Mouse (Mus musculus) liver, embryonic 14.5 days (tissue): ENCODE measurements around the gene Edaradd. TPM values are rescaled to one million over a fixed set of nuclear protein-coding genes. Genes with fewer than 3 reads are reported as not detected.

Experiments used
- ATAC-seq: fragments of 200-750 bp; cut with Nextera tagmentation; 2 replicates; pipeline ENCODE4 v1.8.0; 2017; ENCODE audit warnings: moderate number of reproducible peaks, mild to moderate bottlenecking, moderate library complexity; ENCODE audit not compliant: insufficient read depth
- DNase-seq, 3 experiments: peaks; one replicate each; pipeline ENCODE4 v3.0.0-alpha.2; 2012 to 2013; ENCODE audit warnings: low read depth in 3 of 3, low spot score in 3 of 3
- H3K27ac ChIP-seq: fragments of 300-500 bp; sonication (generic); 2 replicates; pipeline ENCODE4 v1.5.1; 2014; ENCODE audit warnings: moderate library complexity, mild to moderate bottlenecking, control low read depth, inconsistent platforms
- H3K27me3 ChIP-seq: fragments of 300-500 bp; sonication (generic); 2 replicates; pipeline ENCODE4 v1.6.1; 2014; ENCODE audit warnings: mild to moderate bottlenecking, low read length, moderate library complexity; ENCODE audit not compliant: control insufficient read depth, insufficient read depth
- H3K36me3 ChIP-seq: fragments of 300-500 bp; sonication (generic); replicated peaks from 2 replicates; pipeline ENCODE4 v1.6.1; 2014; ENCODE audit warnings: low read depth; ENCODE audit not compliant: control insufficient read depth, insufficient read depth
- H3K4me1 ChIP-seq, 2 experiments: fragments of 200-500 bp in 1 of 2; fragments of 300-500 bp in 1 of 2; sonication (generic) in 1 of 2; replicated peaks; 2 replicates each; pipeline ENCODE4 v1.6.1; 2012 to 2014; ENCODE audit warnings: antibody characterized with exemption in 1 of 2, inconsistent platforms in 1 of 2, low read length in 1 of 2; ENCODE audit not compliant: control insufficient read depth in 2 of 2, insufficient read depth in 2 of 2
- H3K4me2 ChIP-seq: fragments of 300-500 bp; sonication (generic); 2 replicates; pipeline ENCODE4 v1.6.1; 2014; ENCODE audit warnings: low read depth, mild to moderate bottlenecking, control low read depth, moderate library complexity
- H3K4me3 ChIP-seq, 2 experiments: fragments of 200-500 bp in 1 of 2; fragments of 300-500 bp in 1 of 2; sonication (generic) in 1 of 2; 2 replicates each; pipeline ENCODE4 v1.5.1; 2012 to 2014; ENCODE audit warnings: low read depth in 2 of 2, low read length in 2 of 2, mild to moderate bottlenecking in 2 of 2, control low read depth in 1 of 2, inconsistent platforms in 1 of 2, moderate library complexity in 1 of 2; ENCODE audit not compliant: insufficient read depth in 1 of 2
- H3K9ac ChIP-seq: fragments of 300-500 bp; sonication (generic); replicated peaks from 2 replicates; pipeline ENCODE4 v1.6.1; 2014; ENCODE audit warnings: mild to moderate bottlenecking, control low read depth, moderate library complexity
- H3K9me3 ChIP-seq: fragments of 300-500 bp; sonication (generic); 2 replicates; pipeline ENCODE4 v1.6.1; 2016; ENCODE audit warnings: low read length, mixed read lengths; ENCODE audit not compliant: control insufficient read depth
- CTCF ChIP-seq: IDR thresholded peaks from 2 replicates; pipeline ENCODE4 v1.5.1; 2016; ENCODE audit warnings: antibody characterized with exemption, low read depth, control low read depth
- EP300 ChIP-seq: IDR thresholded peaks from 2 replicates; pipeline ENCODE4 v1.6.1; 2016; ENCODE audit warnings: antibody characterized with exemption, low read depth
- WGBS: fragments of 180-500 bp; shearing (Covaris S2); extraction: QIAGEN DNeasy Blood & Tissue Kit; methylation state at CpG from one replicate; pipeline ENCODE4 v1.1.7; 2014; ENCODE audit not compliant: insufficient replicate concordance; 5-methylcytosine and 5-hydroxymethylcytosine counted together
- polyA plus RNA-seq, 2 experiments: library from polyadenylated mRNA; depleted of rRNA in 1 of 2; stranded (reverse) in 1 of 2; unstranded in 1 of 2; fragments of >200 nt; fragmentation: Nextera tagmentation in 1 of 2; extraction: Ambion mirVana in 1 of 2; gene quantifications; 2 replicates each; pipeline versions ENCODE4 v1.2.1 to v1.2.3; 2012 to 2014

The Edaradd gene
- polyA plus RNA-seq, 2 experiments = 0.04 to 0.05 TPM

GRCm38 (mm10) chr13:12565621-12566390 lies 45.6 kb upstream of the Edaradd start, which contains the start of gene Ero1lb:
TSS of gene Ero1lb (plus strand) at chr13:12565874.
- H3K27ac ChIP-seq = no peak within 1 kb of the TSS

GRCm38 (mm10) chr13:12562256-12562655 lies 42.0 kb upstream of the Edaradd start:
- Histone ChIP-seq H3K4me1 (0 out of 4 replicates have a peak, but pooled peaks cover 0 to 3% of the 10 kb centered on the region in 2 experiments), H3K4me2 (no peak overlapping the region), H3K27me3 (peaks cover 3% of the 10 kb centered on the region; the same call in 1 of the 2 replicates), H3K27ac (no peak overlapping the region), H3K9me3 (no peaks in the 10 kb centered on the region), H3K9ac (no peak overlapping the region), H3K36me3 (no peaks in the 10 kb centered on the region), H3K4me3 (no peak overlapping the region)
- ATAC-seq (no peak), DNase-seq (no peak)
- WGBS = 60% methylated on average over 4 of the region's 4 CpGs
- TF ChIP-seq CTCF (no peak), EP300 (no peak)

More at GRCm38 (mm10) chr13:12565621-12566390, 45.6 kb upstream of the Edaradd start, which contains the start of gene Ero1lb:
- Histone ChIP-seq H3K4me2 (peak within 1 kb of the TSS; percentile 94), H3K9me3 (no peaks in the 10 kb centered on the region), H3K4me3 (peak within 1 kb of the TSS; percentile 74 to 81), H3K27me3 (peaks cover 3% of the 10 kb centered on the region; the same call in 1 of the 2 replicates), H3K4me1 (0 out of 4 replicates have a peak, but pooled peaks cover 0 to 3% of the 10 kb centered on the region in 2 experiments), H3K36me3 (no peaks in the 10 kb centered on the region), H3K9ac (peak within 1 kb of the TSS; percentile 57)
- peak; percentile 82 to 84 (median 83) for DNase-seq
- peak; percentile 98 for ATAC-seq
- TF ChIP-seq CTCF = no peak
- no peak for TF ChIP-seq EP300
- under 1% methylated on average over 63 of the region's 73 CpGs for WGBS

- H3K27me3 ChIP-seq = peaks cover 3% of the 10 kb centered on the region; the same call in 1 of the 2 replicates
- no peaks in the 10 kb centered on the region for H3K36me3 ChIP-seq
- no peak overlapping the region for H3K4me3 ChIP-seq
- H3K4me2 ChIP-seq = no peak overlapping the region
- no peak overlapping the region for H3K9ac ChIP-seq
- 68% methylated on average over 2 of the region's 2 CpGs for WGBS
- TF ChIP-seq EP300 = no peak
- TF ChIP-seq CTCF = no peak
- 0 out of 4 replicates have a peak, but pooled peaks cover 0 to 3% of the 10 kb centered on the region in 2 experiments for H3K4me1 ChIP-seq
- no peak for ATAC-seq
- no peaks in the 10 kb centered on the region for H3K9me3 ChIP-seq
- H3K27ac ChIP-seq = no peak overlapping the region
- DNase-seq = no peak
Observed at GRCm38 (mm10) chr13:12561729-12562128, 41.5 kb upstream of the Edaradd start.

GRCm38 (mm10) chr13:12559462-12560120 lies 39.4 kb upstream of the Edaradd start:
- Histone ChIP-seq H3K4me2 (no peak overlapping the region), H3K36me3 (no peaks in the 10 kb centered on the region), H3K27me3 (no peaks in the 10 kb centered on the region), H3K4me1 (no peaks in the 10 kb centered on the region), H3K9ac (no peak overlapping the region), H3K27ac (no peak overlapping the region), H3K9me3 (no peaks in the 10 kb centered on the region), H3K4me3 (no peak overlapping the region)
- TF ChIP-seq EP300 = no peak
- no peak for TF ChIP-seq CTCF
- ATAC-seq (no peak), DNase-seq (no peak)
- 60% methylated on average over 6 of the region's 6 CpGs for WGBS

- DNase-seq = no peak
- TF ChIP-seq CTCF = no peak
- TF ChIP-seq EP300 = no peak
- ATAC-seq = no peak
- no peak overlapping the region for H3K4me2 ChIP-seq
- H3K27ac ChIP-seq = no peak overlapping the region
- no peaks in the 10 kb centered on the region for H3K4me1 ChIP-seq
- H3K36me3 ChIP-seq = no peaks in the 10 kb centered on the region
- no peak overlapping the region for H3K4me3 ChIP-seq
- H3K9ac ChIP-seq = no peak overlapping the region
- WGBS = 38% methylated on average over 3 of the region's 3 CpGs
- no peaks in the 10 kb centered on the region for H3K9me3 ChIP-seq
- H3K27me3 ChIP-seq = no peaks in the 10 kb centered on the region
Observed at GRCm38 (mm10) chr13:12559044-12559443, 38.8 kb upstream of the Edaradd start.
